Mouse (Mus musculus): ENCODE measurements around the gene Olfr357.

The Olfr357 gene

GRCm38 (mm10) chr2:36993527-36993926 is at the start of gene Olfr357:
TSS of gene Olfr357 (plus strand) at chr2:36993827.
- DNase-seq (ENCODE audit: low read depth, low spot score): no peak

GRCm38 (mm10) chr2:36997030-36997429 is 3.4 kb downstream of the Olfr357 start:
- DNase-seq (ENCODE audit: low read depth, low spot score): no peak

- DNase-seq (ENCODE audit: low read depth, low spot score): no peak
These were observed 15.6 kb downstream of the Olfr357 start, which contains the start of gene Olfr358 for GRCm38 (mm10) chr2:37009235-37009634. TSS of gene Olfr358 (minus strand) at chr2:37009335.
